Mouse (Mus musculus): ENCODE measurements around the gene Shc4.

The Shc4 gene

GRCm38 (mm10) chr2:125644912-125645311 is 79.0 kb downstream of the Shc4 start:
- no peak for DNase-seq (ENCODE audit: low spot score in 2 of 2)

- no peak for DNase-seq (ENCODE audit: low spot score in 2 of 2)
Measured at GRCm38 (mm10) chr2:125637331-125637730, 86.6 kb downstream of the Shc4 start.

GRCm38 (mm10) chr2:125630010-125630409 is 93.9 kb downstream of the Shc4 start:
- no peak for DNase-seq (ENCODE audit: low spot score in 2 of 2)

- no peak for DNase-seq (ENCODE audit: low spot score in 2 of 2)
Measured at GRCm38 (mm10) chr2:125628487-125628886, 95.5 kb downstream of the Shc4 start.

GRCm38 (mm10) chr2:125626536-125626935 is 97.4 kb downstream of the Shc4 start:
- DNase-seq (ENCODE audit: low spot score in 2 of 2) = no peak

GRCm38 (mm10) chr2:125624837-125625351 is 99.1 kb downstream of the Shc4 start, which contains the start of gene Cep152:
Gene Cep152 (minus strand): TSS chr2:125625113.
- peak; percentile 89 to 97 for DNase-seq (ENCODE audit: low spot score in 2 of 2)

- DNase-seq (ENCODE audit: low spot score in 2 of 2) = no peak
Measured at GRCm38 (mm10) chr2:125624127-125624685, 99.7 kb downstream of the Shc4 start.

- no peak for DNase-seq (ENCODE audit: low spot score in 2 of 2)
Measured at GRCm38 (mm10) chr2:125623211-125623610, 100.7 kb downstream of the Shc4 start.

- no peak for DNase-seq (ENCODE audit: low spot score in 2 of 2)
Measured at GRCm38 (mm10) chr2:125620213-125620907, 103.6 kb downstream of the Shc4 start.

- DNase-seq (ENCODE audit: low spot score in 2 of 2) = no peak
Measured at GRCm38 (mm10) chr2:125615858-125616424, 108.0 kb downstream of the Shc4 start.

GRCm38 (mm10) chr2:125615440-125615839 is 108.5 kb downstream of the Shc4 start:
- no peak for DNase-seq (ENCODE audit: low spot score in 2 of 2)

GRCm38 (mm10) chr2:125606220-125606845 is 117.6 kb downstream of the Shc4 start:
- peak in 1 of 2 experiments; percentile 29 for DNase-seq (ENCODE audit: low spot score in 2 of 2)

GRCm38 (mm10) chr2:125604646-125605045 is 119.3 kb downstream of the Shc4 start:
- DNase-seq (ENCODE audit: low spot score in 2 of 2) = peak in 1 of 2 experiments; percentile 61

- no peak for DNase-seq (ENCODE audit: low spot score in 2 of 2)
Measured at GRCm38 (mm10) chr2:125602970-125603369, 121.0 kb downstream of the Shc4 start.

- no peak for DNase-seq (ENCODE audit: low spot score in 2 of 2)
Measured at GRCm38 (mm10) chr2:125598958-125599357, 125.0 kb downstream of the Shc4 start.

- DNase-seq (ENCODE audit: low spot score in 2 of 2) = no peak
Measured at GRCm38 (mm10) chr2:125598251-125598650, 125.7 kb downstream of the Shc4 start.

- no peak for DNase-seq (ENCODE audit: low spot score in 2 of 2)
Measured at GRCm38 (mm10) chr2:125594786-125595185, 129.2 kb downstream of the Shc4 start.

GRCm38 (mm10) chr2:125594072-125594471 is 129.9 kb downstream of the Shc4 start:
- no peak for DNase-seq (ENCODE audit: low spot score in 2 of 2)

GRCm38 (mm10) chr2:125591895-125592294 is 132.1 kb downstream of the Shc4 start:
- no peak for DNase-seq (ENCODE audit: low spot score in 2 of 2)

- no peak for DNase-seq (ENCODE audit: low spot score in 2 of 2)
Measured at GRCm38 (mm10) chr2:125589287-125589686, 134.7 kb downstream of the Shc4 start.

- DNase-seq (ENCODE audit: low spot score in 2 of 2) = no peak
Measured at GRCm38 (mm10) chr2:125581081-125581480, 142.9 kb downstream of the Shc4 start.

- no peak for DNase-seq (ENCODE audit: low spot score in 2 of 2)
Measured at GRCm38 (mm10) chr2:125577670-125578069, 146.3 kb downstream of the Shc4 start.

All from left cerebral cortex, adult 9 months (tissue).